Mouse (Mus musculus): Measurements from ENCODE around the gene Dennd1a.

GRCm38 (mm10) chr2:38085058-38085457 is 202.1 kb downstream of the Dennd1a start:
- no peak for TF ChIP-seq EP300 (optimal IDR thresholded peaks at IDR 0.05)
- TF ChIP-seq CTCF (IDR thresholded peaks at IDR 0.05; ENCODE audit: low read depth), result no peak

All from stomach, postnatal 0 days (tissue).